Mouse (Mus musculus): ENCODE data around the gene Pex11b.
"Not testable (repeated sequence)": the region's sequence is repeated elsewhere in the genome, so short reads cannot be mapped to it uniquely, and the experiment has no call there.

The Pex11b gene

DNA sequence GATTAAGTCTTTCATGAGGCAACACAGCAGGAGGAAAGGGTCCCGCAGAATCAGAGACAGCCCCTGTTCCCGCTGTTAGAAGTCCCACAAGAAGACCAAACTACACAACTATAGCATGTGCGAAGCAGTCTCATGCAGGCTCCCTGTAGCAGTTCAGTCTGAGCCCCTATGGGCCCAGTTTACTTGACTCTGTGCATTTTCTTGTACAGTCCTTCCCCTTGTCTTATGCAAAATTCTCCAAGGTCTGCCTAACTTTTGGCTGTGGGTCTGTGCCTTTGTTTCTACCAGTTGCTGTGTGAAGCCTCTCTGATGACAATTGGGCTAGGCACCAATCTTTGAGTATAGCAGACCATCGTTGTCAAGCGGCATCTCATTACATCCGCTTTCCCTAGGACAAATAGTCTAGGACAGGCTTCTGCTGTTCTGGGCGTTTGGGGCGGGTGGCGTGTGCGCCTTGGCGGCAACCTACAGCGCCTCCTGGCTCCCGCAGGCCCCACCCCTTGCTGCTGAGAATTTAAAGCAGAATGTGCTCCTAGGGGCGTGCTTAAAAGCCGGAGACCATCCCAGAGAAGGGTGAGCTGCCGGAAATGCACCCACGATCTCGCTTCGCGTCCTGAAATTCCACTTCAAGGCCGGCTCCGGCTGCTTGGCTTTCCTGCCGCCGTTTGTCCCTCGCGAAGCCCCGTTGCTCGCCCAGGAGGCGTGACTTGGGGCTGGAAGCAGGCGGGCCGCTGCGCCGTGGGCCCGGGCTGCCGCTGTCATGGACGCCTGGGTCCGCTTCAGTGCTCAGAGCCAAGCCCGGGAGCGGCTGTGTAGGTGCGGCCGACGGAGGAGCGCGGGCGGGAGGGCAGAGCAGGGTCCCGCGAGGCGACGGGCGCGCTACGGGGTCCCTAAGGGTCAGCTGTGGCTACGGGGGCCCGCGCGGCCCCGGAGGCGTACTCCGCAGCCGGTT lies at the start of gene Pex11b, which contains the start of gene Gm42957:
Gene Pex11b (plus strand): TSS at position 449 of the 952 bp plus-strand sequence.
Gene Gm42957 (plus strand): TSS at position 547 of the 952 bp plus-strand sequence.
- DNase-seq, result peak; percentile 83 to 85

DNA sequence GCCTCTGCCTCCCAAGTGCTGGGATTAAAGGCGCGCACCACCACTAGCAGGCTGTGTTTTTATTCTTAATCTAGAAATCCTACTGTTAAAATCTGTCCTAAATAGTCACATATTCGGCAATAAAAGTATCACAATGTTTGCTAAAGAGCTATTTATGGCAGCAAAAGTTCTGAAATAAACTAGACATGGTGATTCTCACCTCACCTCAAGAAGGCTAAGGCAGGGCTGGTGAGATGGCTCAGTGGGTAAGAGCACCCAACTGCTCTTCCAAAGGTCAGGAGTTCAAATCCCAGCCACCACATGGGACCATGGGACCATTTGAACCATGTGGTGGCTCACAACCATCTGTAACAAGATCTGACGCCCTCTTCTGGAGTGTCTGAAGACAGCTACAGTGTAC lies 44.5 kb upstream of the Pex11b start:
- no peak for DNase-seq

DNA sequence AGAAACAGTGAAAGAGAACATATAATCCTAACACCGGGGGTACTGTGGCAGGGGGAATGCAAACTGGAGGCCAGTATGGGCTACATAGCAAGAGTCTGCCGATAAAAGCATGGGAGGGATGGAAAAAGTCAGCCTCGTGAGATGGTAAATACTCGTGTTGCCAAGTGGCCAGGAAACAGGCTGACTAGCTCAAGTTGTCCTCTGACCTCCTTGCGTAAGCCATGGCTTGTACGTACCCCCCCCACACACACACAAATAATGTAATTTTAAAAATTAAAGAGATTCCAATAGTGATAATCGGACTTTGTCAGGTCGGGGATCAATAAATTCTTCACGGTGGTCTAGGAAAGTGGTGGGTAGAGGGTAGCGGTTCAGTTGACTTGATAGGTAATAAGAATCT lies 41.8 kb upstream of the Pex11b start:
- DNase-seq, result no peak

DNA sequence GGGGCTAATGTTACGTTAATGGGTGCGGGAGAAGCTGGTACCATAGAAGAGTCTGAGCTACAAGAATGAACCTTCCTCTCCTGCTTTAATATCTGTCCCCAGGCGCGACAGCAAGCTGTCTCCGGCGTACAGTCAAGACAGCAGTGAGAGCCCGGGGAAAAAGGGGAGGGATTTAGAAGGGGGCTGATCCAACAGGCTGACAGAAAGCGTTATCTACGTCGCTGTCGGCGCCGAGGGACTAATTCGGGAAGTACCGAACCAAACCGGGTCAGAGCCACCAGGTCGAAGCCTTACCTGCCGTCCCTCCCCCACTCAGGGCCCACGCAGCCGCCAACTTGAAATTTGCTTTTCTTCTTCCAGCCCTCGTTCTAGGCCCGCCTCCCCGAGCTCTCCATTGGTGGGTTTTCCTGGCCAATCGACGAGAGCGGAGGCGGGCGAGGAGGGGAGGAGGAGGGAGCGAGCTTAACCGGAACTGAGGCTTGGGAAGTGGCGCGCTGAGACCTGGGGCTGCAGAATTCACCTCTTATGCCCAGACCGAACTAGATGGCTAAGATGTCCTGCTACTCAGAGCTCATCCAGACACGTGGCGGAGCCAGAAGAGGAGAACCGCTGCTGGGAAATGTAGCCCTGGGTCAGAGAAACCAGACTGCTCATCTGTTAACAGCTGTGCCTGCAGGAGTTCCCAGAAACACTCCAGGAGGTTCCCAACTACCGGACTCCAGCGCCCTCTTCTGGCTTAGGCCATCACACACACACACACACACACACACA lies 41.2 kb upstream of the Pex11b start, which contains the start of gene Polr3gl:
Gene Polr3gl (minus strand): TSS at position 392 of the 771 bp plus-strand sequence.
- peak; percentile 95 for DNase-seq

DNA sequence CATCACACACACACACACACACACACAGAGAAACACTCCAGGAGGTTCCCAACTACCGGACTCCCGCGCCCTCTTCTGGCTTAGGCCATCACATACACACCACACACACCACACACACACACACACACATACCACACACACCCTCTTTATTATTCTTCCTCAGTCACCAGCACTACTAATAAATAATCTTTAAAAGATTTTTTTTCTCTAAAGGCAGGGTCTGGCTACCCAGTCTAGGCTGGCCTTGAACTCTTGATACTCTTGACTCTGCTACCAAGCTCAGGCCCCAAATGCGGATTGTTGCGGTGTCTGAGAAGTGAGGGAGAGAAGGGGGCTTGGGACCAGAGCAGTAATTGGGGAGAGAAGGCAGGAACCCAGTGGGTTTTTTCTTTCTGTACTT lies 40.3 kb upstream of the Pex11b start:
- no peak for DNase-seq

DNA sequence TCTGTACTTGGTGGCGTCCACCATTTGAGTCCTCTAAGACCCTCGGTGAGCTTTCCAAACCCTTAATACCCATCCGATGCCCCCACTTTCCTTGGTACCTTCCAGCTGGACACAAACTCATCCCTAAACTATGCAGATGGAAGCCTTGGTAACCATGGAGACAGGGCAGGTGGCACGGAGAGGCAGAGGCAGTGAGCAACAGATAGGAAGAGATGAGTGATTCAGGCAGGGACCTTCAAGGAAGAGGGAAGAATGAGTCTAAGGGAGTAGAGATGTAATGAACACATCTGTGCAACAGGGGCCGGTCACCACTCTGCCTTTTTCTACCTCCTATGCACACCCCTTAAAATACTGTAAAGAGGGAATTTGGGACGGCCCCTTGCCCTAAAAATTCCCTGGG lies 39.5 kb upstream of the Pex11b start:
- no peak for DNase-seq

DNA sequence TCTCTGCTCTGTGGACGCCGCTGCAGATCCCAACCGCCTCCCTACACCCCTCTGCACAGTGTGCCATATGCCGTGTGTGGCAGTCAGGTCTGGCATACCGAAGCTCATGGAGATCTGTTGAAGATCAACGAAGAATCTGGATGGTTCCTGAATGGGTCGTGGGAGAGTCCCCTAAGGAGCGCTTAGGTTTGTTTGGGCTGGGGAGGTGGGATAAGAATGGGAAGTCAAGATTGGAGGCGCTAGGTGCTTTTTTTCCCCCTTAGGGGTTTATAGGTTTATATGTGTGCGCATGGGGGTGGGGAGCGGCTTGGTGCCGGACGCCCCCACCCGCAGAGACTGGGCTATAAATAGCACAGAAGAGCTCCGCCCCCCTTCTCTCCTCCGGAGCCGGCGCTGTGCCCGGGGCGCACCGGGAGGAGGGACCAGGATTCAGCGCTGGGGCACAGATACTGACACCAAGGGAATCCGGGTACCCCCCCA lies 38.9 kb upstream of the Pex11b start, which contains the start of gene Ankrd34a:
Gene Ankrd34a (plus strand): TSS at position 409 of the 480 bp plus-strand sequence.
- peak in 1 of 2 experiments; percentile 32 for DNase-seq

DNA sequence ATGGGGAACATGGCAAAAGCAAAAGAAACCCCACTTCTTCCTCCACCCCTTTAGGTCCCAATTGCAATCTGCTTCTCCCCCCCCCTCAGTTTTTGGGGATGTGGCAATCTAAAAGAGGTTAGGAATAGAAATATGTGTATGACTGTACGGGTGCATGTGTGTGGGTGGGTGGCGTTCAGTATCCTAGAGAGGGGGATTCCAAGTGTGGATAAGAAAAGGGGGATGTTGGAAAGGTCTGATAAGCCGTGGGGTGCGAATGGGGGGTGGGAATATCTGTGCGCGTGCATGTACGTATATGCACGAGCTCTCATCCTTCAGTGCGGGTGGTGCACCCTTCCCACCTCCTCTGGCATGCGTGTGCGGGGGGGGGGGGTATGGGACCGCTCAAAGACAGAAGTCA lies 38.3 kb upstream of the Pex11b start:
- no peak for DNase-seq

DNA sequence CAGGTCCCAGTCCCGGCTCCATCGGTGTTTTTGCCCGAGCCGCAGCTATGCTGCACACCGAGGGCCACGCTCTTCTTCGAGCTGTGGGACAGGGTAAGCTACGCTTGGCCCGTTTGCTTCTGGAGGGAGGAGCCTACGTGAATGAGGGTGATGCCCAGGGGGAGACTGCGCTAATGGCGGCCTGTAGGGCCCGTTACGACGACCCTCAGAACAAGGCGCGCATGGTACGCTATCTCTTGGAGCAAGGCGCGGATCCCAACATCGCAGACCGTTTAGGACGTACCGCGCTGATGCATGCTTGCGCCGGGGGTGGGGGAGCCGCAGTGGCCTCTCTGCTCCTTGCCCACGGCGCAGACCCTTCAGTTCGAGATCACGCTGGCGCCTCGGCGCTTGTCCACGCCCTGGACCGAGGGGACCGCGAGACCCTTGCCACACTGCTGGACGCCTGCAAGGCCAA lies 37.7 kb upstream of the Pex11b start:
- DNase-seq, result no peak

DNA sequence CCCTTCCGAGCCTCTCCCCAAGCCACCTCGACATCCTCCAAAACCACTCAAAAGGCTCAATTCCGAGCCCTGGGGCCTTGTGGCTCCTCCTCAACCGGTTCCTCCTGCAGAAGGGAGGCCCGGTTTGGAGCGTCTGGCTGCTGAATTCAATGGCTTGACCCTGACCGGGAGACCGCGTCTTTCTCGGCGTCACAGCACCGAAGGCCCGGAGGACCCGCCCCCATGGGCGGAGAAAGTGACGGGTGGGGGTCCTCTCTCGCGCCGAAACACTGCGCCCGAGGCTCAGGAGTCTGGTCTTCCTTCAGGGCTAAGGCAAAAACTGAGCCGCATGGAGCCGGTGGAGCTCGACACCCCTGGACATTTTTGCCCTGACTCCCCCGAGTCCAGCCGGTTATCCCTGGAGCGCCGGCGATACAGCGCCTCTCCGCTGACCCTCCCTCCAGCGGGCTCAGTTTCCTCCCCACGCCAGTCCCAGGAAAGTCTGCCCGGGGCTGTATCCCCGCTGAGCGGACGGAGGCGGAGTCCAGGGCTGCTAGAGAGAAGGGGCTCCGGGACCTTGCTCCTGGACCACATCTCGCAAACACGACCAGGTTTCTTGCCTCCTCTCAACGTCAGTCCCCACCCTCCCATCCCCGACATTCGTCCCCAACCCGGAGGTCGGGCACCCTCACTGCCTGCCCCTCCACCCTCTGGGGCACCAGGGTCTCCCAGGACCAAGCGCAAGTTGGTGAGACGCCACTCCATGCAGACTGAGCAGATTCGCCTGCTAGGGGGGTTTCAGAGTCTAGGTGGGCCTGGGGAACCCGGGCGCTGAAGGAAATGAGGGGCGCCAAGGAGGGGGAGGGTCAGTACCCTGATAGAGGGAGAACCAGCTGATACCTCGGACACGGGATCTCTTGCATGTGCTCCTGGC lies 36.8 kb upstream of the Pex11b start:
- peak; percentile 8 to 29 for DNase-seq

DNA sequence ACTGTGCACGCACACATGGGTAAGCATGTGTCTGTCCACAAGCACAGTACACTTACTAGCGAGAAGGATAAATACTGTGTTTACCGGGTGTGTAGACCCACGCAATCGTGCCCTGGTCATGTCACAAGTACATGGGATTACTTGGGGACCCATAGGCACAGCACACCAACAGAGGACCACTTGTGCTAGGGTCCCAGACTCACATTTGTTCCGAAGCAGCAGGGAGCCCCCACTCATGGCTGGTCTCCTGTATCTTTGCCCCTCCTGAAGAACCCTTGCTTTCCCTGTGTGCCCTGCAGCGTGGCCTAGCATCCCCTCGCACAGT lies 36.1 kb upstream of the Pex11b start:
- DNase-seq, result no peak

DNA sequence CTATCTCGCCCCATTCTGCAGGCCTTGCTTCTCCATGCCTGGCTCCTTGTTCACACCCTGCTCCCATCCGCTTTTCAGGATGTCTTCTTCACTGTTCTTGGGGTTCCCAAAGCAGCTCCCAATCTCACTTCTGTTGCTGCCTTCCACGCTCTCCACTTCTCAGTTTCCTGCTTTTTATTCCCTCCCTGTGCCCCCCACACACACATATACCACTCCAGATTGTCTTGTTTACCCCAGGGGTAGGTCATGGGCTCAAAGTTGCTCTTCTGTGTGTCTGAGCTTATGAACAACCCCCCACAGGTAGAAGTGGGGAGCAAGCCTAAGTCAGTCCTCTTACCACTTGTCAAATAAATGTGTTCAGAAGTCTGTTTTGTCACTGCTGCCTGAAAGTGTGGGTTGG lies 35.8 kb upstream of the Pex11b start:
- no peak for DNase-seq

DNA sequence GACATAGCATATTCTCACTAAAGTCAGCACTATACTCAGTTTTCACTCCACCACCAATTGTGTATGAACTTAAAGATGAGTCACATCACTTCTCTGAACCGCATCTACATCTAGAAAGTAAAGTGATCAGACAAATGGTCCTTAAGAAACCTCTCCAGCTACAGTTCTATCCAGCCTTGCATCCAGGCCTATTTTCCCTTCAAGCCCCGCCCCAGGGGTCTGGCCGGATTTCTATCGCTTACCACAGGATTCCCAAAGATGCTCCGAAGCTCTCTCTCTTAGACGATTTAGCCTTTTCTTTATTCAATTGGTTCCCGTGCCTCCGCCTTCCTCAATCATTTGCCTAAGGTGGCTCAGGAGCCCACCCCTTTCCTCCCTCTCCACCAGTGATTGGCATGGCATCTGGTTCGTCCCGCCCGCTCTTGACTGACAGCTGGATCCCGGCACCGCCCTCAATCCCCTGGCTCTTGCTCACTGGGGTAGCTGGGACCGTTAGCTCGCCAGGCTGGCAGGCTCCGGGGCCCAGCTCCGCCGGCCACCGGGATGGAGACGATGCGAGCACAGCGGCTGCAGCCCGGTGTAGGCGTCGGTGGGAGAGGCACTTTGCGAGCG lies 34.4 kb upstream of the Pex11b start, which contains the start of gene Lix1l:
Gene Lix1l (plus strand): TSS at position 511 of the 612 bp plus-strand sequence.
- DNase-seq, result peak; percentile 85 to 91

DNA sequence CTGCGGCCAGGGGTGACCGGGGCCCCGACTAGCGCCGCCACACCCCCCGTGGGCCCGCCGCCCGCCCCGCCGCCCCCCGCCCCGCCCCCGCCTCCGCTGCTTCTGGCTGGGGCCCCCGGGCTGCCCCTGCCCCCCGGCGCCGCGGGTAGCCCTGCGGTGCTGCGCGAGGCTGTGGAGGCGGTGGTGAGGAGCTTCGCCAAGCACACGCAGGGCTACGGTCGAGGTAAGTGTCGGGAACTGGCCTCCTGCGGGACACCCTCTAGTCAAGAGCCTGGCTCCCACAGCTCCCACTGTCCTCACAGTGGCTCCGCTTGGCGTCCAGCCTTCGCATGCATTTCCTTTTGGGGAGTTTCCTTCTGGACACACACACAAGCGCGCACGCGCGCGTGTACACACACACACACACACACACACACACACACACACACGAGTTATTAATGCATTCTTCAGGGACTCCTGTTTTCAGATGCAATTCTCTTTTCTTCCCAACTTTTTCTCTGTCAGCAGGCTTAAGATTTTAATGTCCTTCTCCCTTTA lies 33.9 kb upstream of the Pex11b start:
- DNase-seq, result no peak

DNA sequence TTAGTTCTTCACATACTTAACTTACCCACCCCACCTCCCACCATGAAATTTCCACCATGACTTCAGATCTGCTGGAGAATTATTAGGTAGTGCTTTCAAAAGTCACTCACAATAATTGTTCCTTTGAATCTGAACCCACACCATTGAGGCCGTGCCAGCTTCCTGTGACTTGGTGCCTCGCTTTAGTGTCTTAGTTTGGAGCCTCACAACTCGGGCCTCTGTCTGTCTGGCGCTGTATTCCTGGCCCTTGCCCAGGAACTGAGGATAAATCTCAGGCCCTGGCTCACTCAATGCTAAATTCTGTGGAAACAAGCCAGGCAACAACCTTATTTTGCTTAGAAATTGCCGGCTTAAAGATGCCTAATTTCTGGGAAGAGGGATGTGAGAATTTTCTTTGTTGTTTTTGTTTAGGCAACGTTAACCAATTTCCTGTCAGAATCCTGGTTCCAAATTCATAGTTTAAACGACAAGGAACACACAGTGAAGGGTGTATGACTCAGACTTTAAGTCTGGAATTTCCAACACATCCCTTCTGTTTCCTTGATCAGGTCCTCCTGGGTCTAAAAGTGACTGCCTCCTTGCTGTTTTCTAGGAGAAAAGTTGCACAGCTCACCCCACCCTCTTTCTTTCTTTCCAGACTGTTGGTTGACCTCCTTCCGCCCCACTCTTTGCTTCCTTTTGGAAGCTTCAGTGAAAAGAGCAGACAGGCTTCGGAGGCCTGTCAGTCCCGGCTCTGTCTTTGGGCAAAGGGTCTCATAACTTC lies 33.1 kb upstream of the Pex11b start:
- DNase-seq, result no peak

DNA sequence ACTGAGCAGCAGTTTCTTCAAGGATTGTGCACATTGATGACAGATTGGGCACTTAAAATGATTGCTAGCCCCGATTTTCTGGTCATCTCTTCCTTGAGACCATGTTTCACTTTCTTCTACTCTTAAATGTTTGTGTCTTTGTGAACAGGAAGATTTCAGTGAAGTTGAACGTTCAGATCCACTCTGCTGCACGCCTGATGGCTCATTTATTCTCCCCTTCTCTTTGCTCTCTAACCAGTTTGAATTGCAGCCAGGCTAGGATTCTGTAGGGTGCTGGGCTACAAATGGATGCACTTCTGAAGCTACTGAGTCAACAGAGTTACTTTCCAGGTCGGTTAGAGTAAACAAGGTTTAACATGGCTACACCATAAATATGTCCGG lies 32.5 kb upstream of the Pex11b start:
- no peak for DNase-seq

DNA sequence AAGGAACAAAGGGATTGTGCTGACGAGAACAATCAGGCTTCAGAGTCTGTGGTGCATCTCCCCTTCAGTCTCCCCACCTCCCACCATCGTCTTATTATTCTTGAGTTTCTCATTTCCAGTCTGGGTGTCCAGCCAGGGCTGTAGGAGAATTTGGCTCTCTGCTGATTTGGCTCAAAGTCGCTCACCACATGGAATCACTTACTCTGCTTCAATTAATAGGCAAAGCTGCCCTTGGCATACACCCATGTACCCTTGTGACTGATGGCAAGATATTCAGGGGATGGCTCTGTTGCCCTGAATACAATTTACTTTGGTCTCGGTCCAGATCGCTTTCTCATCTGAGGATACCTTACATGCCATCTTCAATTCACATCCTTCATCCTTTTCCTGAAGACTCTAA lies 31.9 kb upstream of the Pex11b start:
- DNase-seq, result no peak

DNA sequence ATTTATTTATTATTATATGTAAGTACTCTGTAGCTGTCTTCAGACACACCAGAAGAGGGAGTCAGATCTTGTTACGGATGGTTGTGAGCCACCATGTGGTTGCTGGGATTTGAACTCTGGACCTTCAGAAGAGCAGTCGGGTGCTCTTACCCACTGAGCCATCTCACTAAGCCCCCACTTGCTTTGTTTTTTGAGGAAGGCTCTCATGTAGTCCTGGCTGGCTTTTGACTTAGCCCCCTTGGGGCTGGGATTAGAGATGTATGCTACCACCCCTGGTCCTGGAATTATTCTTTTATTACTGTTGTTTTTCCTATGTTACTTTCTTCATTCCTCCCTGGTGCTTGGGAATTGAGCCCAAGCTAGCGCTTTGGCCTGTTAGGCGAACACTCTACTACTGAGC lies 29.2 kb upstream of the Pex11b start:
- not testable (repeated sequence) for DNase-seq

DNA sequence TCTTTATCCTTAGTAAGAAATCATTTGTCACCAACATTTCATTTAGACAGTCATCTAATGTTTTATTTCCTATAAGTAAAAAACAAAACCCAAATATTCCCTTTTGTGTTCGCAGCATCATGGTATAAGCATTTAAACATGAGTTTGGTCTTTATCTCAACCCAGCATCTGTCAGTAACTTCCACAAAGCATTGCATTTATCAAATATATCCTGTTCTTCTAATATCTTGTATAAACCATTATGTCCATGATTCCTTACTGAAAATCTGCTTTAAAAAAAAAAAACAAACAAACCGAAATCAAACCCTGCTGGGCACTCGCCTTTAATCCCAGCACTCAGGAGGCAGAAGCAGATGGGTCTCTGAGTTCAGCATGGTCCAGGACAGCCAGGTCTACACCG lies 28.6 kb upstream of the Pex11b start:
- DNase-seq, result no peak

DNA sequence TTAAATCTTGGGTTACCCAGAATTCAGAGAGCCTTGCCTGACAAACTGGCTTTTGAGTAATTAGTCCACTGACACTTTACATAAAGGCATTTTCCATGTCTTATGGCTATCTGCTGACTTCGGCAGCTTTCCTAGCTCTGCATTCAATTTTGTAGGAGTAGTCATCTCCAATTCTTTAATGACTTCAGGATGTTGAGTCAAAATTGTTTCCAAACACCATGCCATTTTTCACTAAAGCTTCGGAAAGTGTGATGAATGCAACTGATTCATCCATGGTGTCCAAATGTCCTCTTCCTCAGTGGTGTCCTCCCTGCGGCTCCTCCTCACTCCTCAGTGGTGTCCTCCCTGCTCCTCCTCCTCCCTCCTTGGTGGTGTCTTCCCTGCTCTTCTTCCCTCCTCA lies 17.2 kb upstream of the Pex11b start:
- DNase-seq, result no peak

DNA sequence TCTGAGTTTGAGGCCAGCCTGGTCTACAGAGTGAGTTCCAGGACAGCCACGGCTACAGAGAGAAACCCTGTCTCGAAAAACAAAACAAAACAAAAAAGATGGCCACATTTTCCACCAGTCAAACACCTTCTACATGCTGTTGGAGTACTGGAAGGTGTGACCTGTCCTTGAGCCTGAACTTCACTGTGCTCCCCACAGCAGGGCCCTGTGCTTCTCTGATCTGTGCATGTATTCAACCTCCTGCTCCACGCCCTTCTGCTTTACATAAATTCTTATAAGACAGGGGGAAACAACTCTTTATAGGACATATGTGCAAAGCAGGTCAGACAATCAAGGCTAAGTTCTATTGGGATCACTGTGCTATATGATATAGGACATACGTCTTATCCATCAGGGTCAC lies 12.0 kb upstream of the Pex11b start:
- DNase-seq, result no peak
